Mouse (Mus musculus) limb, embryonic 10.5 days (tissue): Measurements from ENCODE around the gene Tmc4. TPM values are rescaled to one million over a fixed set of nuclear protein-coding genes. Genes with fewer than 3 reads are reported as not detected.
"Not testable (repeated sequence)": the region's sequence is repeated elsewhere in the genome, so short reads cannot be mapped to it uniquely, and the experiment has no call there.

Source experiments
- DNase-seq: peaks from one replicate; pipeline ENCODE4 v3.0.0-alpha.2; 2017; ENCODE audit warnings: low spot score
- H3K27ac ChIP-seq: fragments of 300-500 bp; sonication (generic); 2 replicates; pipeline ENCODE4 v1.5.1; 2016; ENCODE audit warnings: mild to moderate bottlenecking
- H3K27me3 ChIP-seq: fragments of 300-500 bp; sonication (generic); 2 replicates; pipeline ENCODE4 v1.6.1; 2016; ENCODE audit warnings: low read depth, mild to moderate bottlenecking; ENCODE audit not compliant: poor library complexity, severe bottlenecking
- H3K36me3 ChIP-seq: fragments of 300-500 bp; sonication (generic); 2 replicates; pipeline ENCODE4 v1.6.1; 2016; ENCODE audit warnings: mild to moderate bottlenecking, moderate library complexity
- H3K4me1 ChIP-seq: fragments of 300-500 bp; sonication (generic); 2 replicates; pipeline ENCODE4 v1.6.1; 2016
- H3K4me3 ChIP-seq: fragments of 300-500 bp; sonication (generic); 2 replicates; pipeline ENCODE4 v1.5.1; 2016; ENCODE audit warnings: mild to moderate bottlenecking, moderate library complexity
- H3K9me3 ChIP-seq: fragments of 300-500 bp; sonication (generic); replicated peaks from 2 replicates; pipeline ENCODE4 v1.6.1; 2016; ENCODE audit warnings: mild to moderate bottlenecking
- WGBS: fragments of 180-500 bp; shearing (Covaris S2); methylation state at CpG from one replicate; pipeline ENCODE4 v1.1.7; 2016; 5-methylcytosine and 5-hydroxymethylcytosine counted together
- polyA plus RNA-seq: library from polyadenylated mRNA; unstranded; fragments of >200 nt; fragmentation: Nextera tagmentation; extraction: Ambion mirVana; gene quantifications from 2 replicates; pipeline ENCODE4 v1.2.1, GENCODE M21; 2016

Gene Tmc4
- 4.2 and 5.0 TPM in 2 replicates for polyA plus RNA-seq

DNA sequence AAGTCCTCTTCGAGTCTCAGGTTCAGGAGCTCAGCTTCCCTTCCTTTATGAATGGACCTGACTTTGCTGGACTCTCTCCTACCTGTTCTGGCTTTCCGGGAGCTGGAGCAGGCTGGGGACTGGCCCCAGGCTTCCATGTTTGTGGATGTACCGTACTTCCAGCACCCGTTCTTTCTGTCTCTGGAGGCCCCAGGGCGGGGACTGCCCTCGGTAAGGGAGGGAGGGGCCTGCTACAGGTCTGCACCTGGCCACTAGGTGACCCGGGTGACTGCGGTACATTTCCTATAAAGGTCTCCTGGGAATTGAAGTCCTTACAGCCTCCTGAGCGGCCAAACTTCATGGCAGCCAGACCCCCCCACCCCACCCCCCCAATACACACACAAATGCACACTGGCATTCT lies at the start of gene Tmc4:
Gene Tmc4 (minus strand): TSS at position 212 of the 400 bp plus-strand sequence.
- DNase-seq, result no peak
- Histone ChIP-seq H3K4me1 (no peaks in the 10 kb centered on the region), H3K27ac (no peak within 1 kb of the TSS), H3K4me3 (no peak within 1 kb of the TSS), H3K36me3 (peaks cover 19% of the 10 kb centered on the region), H3K27me3 (no peaks in the 10 kb centered on the region), H3K9me3 (no peaks in the 10 kb centered on the region)
- 46% methylated on average over 9 of the region's 9 CpGs for WGBS

DNA sequence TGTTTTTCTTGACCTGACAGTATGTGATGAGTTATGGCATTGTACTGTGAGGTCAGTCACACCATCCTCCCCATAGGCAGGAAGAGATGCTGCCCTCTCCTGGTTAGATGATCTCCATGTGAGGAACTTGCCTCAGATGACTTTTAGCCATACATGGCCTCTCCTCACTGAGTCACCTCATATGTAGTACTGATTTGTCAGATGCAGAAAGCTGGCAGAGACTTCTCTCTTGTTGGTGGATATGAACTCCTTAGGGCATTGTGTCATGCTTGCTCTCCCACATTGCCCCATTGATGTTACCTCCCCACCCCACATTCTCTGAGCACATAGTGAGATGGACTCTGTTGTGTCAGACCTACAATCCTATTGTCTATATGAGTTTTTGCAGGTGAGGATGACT lies 48.1 kb upstream of the Tmc4 start:
- H3K4me1 ChIP-seq, H3K27me3 ChIP-seq, DNase-seq, H3K9me3 ChIP-seq, H3K4me3 ChIP-seq, H3K27ac ChIP-seq, H3K36me3 ChIP-seq: not testable (repeated sequence)

DNA sequence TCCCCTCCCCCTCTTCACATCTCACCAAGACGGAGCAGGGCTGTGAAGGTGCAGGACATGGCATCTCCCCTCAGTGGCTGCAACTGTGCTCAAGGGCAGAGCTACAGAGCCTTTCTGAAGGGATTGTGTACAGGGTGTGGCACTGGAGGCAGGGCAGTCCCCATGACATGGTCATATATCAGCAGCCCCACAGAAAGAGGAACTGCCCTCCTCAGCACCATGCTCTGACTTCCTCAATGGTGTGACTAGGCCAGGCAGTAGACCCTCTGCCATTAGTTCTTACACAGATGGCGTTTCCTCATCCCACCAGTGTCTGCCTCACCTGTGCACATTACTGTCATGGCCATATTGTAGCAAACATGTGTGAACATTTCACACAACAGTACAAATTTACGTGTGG lies 42.9 kb upstream of the Tmc4 start, which contains the start of gene Pirb:
Gene Pirb (minus strand): TSS at position 124 of the 400 bp plus-strand sequence.
- 33% methylated on average over 1 of the region's 3 CpGs for WGBS
- not testable (repeated sequence) for H3K27ac ChIP-seq, H3K27me3 ChIP-seq, H3K9me3 ChIP-seq, H3K36me3 ChIP-seq, H3K4me1 ChIP-seq, DNase-seq, H3K4me3 ChIP-seq

DNA sequence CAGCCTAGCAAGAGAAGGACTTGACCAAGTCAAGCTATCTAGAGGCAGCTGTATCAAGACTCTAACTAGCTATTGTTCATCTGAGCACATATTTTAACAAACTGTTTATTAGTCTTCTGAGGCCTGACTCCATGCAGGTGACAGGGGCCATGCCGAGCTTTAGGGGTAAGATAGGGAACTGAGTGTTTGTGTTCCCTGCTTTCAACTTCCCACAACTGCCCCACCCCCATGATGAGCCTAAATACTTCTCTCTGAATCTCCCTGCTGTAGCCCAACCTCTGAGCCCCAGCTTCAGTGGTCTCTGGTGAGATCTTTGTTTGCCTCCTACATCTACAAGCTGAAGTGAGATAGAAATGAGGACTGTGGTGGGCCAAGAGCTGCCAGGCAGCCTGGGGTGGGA lies 37.9 kb upstream of the Tmc4 start:
- no peak for DNase-seq
- H3K9me3 ChIP-seq, result no peaks in the 10 kb centered on the region
- H3K27me3 ChIP-seq, result no peaks in the 10 kb centered on the region
- no peaks in the 10 kb centered on the region for H3K36me3 ChIP-seq
- 70% methylated on average over 1 of the region's 1 CpGs for WGBS
- H3K4me3 ChIP-seq, result no peak overlapping the region
- no peak overlapping the region for H3K27ac ChIP-seq
- H3K4me1 ChIP-seq, result no peaks in the 10 kb centered on the region

DNA sequence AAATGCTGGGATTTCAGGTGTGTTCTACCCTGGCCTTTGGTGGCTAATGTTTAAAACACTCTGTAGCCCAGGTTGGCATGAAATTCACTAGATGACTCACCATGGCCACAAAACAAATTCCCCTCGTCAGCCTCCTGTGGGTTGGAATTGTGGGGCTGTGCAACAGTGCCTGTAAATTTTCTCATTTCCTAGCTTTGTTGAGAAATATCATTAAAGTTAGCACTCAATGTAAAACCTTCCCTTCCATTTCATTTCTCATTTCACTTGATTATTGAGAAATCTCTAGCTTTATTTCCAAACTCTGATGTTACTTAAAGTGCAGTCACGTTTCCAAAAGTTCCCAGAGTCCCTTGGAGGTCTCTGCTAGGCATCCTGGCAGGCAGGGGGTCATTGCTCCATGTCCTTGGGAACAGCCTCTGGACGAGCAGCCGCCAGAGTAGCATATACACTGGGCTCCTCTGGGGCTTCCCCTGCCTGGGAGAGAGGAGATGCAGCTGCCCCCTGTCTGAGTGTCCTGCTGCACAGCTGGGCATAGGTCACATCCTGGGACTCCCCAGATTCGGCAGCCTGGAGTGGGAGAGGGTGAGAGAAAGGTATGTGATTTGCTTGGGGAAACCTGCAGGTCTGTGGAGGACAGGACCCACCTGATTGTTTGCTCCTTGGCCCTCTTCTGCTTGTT lies 35.0 kb upstream of the Tmc4 start:
- H3K4me1 ChIP-seq, result no peaks in the 10 kb centered on the region
- H3K36me3 ChIP-seq, result peaks cover 8% of the 10 kb centered on the region
- H3K9me3 ChIP-seq, result no peaks in the 10 kb centered on the region
- H3K4me3 ChIP-seq, result no peak overlapping the region
- no peak for DNase-seq
- no peak overlapping the region for H3K27ac ChIP-seq
- WGBS, result 55% methylated on average over 5 of the region's 5 CpGs
- no peaks in the 10 kb centered on the region for H3K27me3 ChIP-seq

DNA sequence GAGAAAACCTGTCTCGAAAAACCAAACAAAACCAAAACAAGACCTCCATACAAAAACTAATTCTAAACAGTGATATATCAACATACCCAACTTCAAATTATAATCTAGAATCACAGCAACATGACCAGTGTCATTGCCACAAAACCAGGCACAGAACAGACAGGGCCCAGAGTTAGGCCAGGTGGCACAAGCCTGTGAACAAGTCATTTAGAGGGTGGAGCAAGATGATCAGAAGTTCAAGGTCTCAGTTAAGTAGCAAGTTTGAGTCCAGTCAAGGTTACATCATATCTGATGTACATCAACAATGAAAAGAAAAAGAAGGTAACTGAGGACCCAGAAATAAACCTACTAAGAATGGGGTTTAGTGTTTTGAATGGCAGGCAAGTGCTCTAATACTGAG lies 31.6 kb upstream of the Tmc4 start:
- 81% methylated on average over 1 of the region's 1 CpGs for WGBS
- no peak for DNase-seq
- Histone ChIP-seq H3K4me1 (peaks cover 9% of the 10 kb centered on the region), H3K4me3 (no peak overlapping the region), H3K9me3 (no peaks in the 10 kb centered on the region), H3K27me3 (no peaks in the 10 kb centered on the region), H3K36me3 (peaks cover 41% of the 10 kb centered on the region), H3K27ac (no peak overlapping the region)

DNA sequence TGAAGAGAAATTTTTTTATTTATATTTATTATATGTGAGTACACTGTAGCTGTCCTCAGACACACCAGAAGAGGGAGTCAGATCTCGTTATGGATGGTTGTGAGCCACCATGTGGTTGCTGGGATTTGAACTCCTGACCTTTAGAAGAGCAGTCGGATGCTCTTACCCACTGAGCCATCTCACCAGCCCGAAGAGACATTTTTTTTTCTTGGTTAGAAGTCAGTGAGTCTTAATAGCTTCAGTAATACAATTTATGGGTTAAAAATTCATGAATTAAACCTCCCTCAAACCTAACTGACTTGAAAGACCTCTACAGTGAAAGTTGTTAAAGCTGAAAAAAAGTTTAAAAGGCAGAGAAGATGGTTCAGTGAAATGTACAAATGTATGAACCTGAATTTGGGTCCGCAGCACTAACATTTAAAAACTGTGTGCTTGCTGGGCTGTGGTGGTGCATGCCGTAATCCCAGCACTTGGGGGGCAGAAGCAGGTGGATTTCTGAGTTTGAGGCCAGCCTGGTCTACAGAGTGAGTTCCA lies 31.2 kb upstream of the Tmc4 start:
- not testable (repeated sequence) for H3K9me3 ChIP-seq, DNase-seq, H3K27ac ChIP-seq, H3K27me3 ChIP-seq, H3K4me3 ChIP-seq, H3K4me1 ChIP-seq
- peaks cover 41% of the 10 kb centered on the region for H3K36me3 ChIP-seq
- WGBS, result 40% methylated on average over 5 of the region's 5 CpGs

DNA sequence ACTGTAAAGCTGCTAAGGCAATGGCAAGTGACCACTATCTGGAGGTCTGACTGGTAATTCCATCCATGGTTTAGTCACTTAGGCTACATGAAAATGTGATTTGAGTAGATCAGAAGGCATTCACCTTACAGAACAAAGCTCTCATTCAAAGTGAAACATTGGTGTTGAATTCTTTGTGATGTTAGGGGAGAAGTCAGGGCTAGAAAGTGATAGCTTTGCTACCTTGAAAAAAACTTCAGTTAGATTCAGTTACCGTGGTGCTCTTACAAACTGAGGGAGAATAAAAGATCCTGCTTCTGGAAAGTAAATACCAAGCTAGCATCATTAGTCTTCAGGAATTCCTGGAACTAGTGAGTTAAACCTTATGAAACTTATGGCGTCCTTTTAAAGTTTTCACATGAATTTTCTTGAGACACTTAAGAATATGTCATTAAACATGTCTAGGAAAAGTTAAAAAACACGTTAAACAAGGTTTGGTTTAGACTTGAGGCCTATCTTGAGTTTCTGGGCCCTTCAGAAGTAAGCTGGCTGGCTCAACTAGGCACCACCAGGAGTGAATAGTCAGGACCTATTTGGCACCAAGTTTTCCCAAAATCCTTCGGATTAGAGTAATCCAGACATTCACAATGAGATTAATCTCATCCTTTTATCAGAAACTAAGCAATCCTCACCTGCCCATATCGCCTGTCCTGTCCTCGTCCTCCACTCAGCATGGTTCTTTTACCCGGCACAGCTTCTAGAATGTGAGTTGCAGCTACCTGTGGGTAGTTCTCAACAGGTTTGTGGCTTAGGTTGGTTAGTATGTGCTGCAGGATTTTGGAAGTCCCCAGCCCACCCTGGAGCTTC lies 30.4 kb upstream of the Tmc4 start:
- 23% methylated on average over 7 of the region's 7 CpGs for WGBS

DNA sequence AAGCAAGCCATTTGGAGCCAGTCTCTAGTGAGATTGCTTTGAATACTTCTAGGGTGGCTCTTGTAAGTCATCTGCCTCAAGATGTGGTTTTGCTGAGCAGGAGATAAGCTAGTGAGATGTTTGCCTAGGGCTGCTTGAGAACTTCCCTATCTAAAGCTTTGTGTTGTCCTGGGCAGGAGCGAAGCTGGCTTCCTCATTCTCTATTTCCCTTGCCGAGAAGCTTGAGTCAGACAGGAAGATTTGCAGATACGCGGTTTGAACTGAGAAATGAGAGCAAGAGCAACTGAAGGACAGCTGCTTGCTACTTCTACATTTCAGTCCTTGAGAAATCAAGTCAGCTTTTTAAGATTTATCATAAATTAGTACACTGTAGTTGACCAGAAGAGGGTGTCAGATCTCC lies 29.7 kb upstream of the Tmc4 start:
- H3K9me3 ChIP-seq, result no peaks in the 10 kb centered on the region
- no peak for DNase-seq
- no peaks in the 10 kb centered on the region for H3K27me3 ChIP-seq
- WGBS, result 70% methylated on average over 4 of the region's 4 CpGs
- H3K4me3 ChIP-seq, result 0 out of 2 replicates have a peak overlapping the region, but pooled peaks have one; percentile 85
- peaks cover 41% of the 10 kb centered on the region for H3K36me3 ChIP-seq
- H3K4me1 ChIP-seq, result peaks cover 11% of the 10 kb centered on the region
- H3K27ac ChIP-seq, result no peak overlapping the region

More for the DNA sequence above, 30.4 kb upstream of the Tmc4 start:
- H3K4me1 ChIP-seq, result peaks cover 11% of the 10 kb centered on the region
- H3K4me3 ChIP-seq, result no peak overlapping the region
- no peak overlapping the region for H3K27ac ChIP-seq
- peaks cover 41% of the 10 kb centered on the region for H3K36me3 ChIP-seq
- H3K27me3 ChIP-seq, result no peaks in the 10 kb centered on the region
- no peaks in the 10 kb centered on the region for H3K9me3 ChIP-seq
- peak; percentile 40 for DNase-seq

DNA sequence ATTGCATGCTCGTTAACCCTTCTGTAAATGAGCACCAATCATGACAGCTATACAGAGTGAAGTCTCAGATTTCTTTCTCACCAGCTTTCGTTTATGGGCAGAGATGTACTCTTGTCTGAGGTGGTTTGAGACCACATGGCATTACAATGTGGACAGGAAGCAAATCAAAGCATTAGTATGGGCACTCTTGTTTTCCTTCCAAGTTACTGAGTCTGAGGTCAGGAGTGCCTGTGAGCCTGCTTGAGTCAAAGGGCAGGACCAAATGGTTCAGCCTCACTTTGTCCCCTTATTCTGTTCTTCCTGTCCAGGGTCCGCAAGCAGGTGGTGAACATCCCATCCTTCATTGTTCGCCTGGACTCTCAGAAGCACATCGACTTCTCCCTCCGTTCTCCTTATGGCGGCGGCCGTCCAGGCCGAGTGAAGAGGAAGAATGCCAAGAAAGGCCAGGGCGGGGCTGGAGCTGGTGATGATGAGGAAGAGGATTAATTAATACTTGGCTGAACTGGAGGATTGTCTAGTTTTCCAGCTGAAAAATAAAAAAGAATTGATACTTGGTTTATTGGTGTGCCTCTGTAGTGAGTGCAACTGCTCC lies 29.1 kb upstream of the Tmc4 start:
- H3K36me3 ChIP-seq, result peaks cover 46% of the 10 kb centered on the region
- DNase-seq, result no peak
- no peaks in the 10 kb centered on the region for H3K27me3 ChIP-seq
- 71% methylated on average over 11 of the region's 11 CpGs for WGBS
- no peak overlapping the region for H3K27ac ChIP-seq
- H3K4me3 ChIP-seq, result peak overlapping the region; percentile 85
- no peaks in the 10 kb centered on the region for H3K9me3 ChIP-seq
- peaks cover 11% of the 10 kb centered on the region for H3K4me1 ChIP-seq

DNA sequence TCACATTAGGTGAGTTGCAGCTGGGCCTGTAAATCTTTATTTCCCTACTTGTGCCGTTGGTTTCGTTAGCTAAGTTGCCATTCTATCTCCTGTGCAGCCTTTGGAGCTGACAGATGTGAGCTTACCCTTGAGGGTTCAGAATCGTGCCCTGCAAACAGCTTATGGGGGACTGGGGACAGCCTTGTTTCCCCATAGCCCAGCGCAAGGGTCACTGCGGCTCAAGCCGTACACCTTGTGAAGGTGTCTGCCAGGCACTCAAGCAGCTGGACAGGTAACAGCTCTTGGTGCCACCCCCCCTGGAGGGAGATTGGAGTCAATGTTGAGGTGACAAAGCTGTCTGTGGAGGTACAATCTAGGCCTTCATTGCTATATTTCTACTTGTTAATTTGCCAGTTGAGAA lies 28.6 kb upstream of the Tmc4 start:
- H3K4me1 ChIP-seq, result peaks cover 11% of the 10 kb centered on the region
- H3K27me3 ChIP-seq, result no peaks in the 10 kb centered on the region
- peak overlapping the region; percentile 95; the same call in 1 of the 2 replicates for H3K27ac ChIP-seq
- H3K9me3 ChIP-seq, result no peaks in the 10 kb centered on the region
- WGBS, result 34% methylated on average over 6 of the region's 6 CpGs
- H3K4me3 ChIP-seq, result peak overlapping the region; percentile 85
- H3K36me3 ChIP-seq, result peaks cover 51% of the 10 kb centered on the region
- DNase-seq, result no peak

DNA sequence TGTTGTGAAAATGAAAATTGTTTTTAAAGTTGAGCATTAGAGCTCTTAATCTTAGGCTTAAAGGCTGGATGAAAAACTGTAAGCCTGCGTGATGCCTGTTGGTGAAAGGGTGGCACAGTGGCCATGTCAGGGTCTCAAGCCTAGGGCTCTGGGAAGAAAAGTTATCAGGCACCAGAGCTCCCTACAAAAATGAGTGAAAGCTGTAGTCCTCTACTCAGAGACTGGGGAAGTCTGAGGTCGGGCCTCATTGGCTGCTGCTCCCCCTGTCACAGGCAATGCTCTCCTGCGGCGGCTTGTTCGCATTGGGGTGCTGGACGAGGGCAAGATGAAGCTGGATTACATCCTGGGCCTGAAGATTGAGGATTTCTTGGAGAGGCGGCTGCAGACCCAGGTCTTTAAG lies 28.1 kb upstream of the Tmc4 start:
- Histone ChIP-seq H3K27ac (peak overlapping the region; percentile 95), H3K36me3 (peaks cover 56% of the 10 kb centered on the region), H3K4me1 (peaks cover 11% of the 10 kb centered on the region), H3K4me3 (peak overlapping the region; percentile 85)
- WGBS, result 5% methylated on average over 7 of the region's 7 CpGs
- DNase-seq, H3K27me3 ChIP-seq, H3K9me3 ChIP-seq: not testable (repeated sequence)

DNA sequence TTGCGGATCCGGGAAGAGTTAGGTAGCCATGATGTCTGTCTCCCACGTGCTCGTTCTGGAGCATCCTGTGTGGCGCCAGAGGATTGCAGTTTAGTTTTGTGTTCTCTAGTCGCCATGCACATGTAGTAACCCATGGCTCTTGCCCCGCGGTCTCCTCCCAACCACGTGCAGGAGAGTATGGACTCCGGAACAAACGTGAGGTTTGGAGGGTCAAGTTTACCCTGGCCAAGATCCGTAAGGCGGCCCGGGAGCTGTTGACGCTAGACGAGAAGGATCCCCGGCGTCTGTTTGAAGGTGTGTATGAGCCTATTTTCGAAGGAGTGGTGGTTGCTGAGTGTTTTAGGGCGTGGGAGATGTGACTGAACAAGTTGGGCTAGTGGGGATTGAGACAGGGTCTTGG lies 27.1 kb upstream of the Tmc4 start:
- peaks cover 11% of the 10 kb centered on the region for H3K4me1 ChIP-seq
- H3K36me3 ChIP-seq, result peaks cover 66% of the 10 kb centered on the region
- H3K9me3 ChIP-seq, result no peaks in the 10 kb centered on the region
- WGBS, result under 1% methylated on average over 20 of the region's 20 CpGs
- no peak for DNase-seq
- H3K27me3 ChIP-seq, result no peaks in the 10 kb centered on the region
- H3K4me3 ChIP-seq, result peak overlapping the region; percentile 85
- peak overlapping the region; percentile 95 for H3K27ac ChIP-seq
